Mouse (Mus musculus) forebrain, embryonic 14.5 days (tissue): Measurements from ENCODE around the gene Lamtor1. TPM values are rescaled to one million over a fixed set of nuclear protein-coding genes. Genes with fewer than 3 reads are reported as not detected.

Source experiments
- ATAC-seq: fragments of 200-750 bp; cut with Nextera tagmentation; 2 replicates; pipeline ENCODE4 v1.8.0; 2017; ENCODE audit warnings: mild to moderate bottlenecking, moderate library complexity
- DNase-seq: peaks from one replicate; pipeline ENCODE4 v3.0.0-alpha.2; 2015; ENCODE audit warnings: low spot score
- H3K27ac ChIP-seq: fragments of 300-500 bp; sonication (generic); 2 replicates; pipeline ENCODE4 v1.5.1; 2014; ENCODE audit warnings: low read depth, mild to moderate bottlenecking, control low read depth, low read length, moderate library complexity
- H3K27me3 ChIP-seq: fragments of 300-500 bp; sonication (generic); replicated peaks from 2 replicates; pipeline ENCODE4 v1.6.1; 2014; ENCODE audit warnings: low read length, control low read depth, mixed read lengths; ENCODE audit not compliant: control insufficient read depth, insufficient read depth
- H3K36me3 ChIP-seq: fragments of 300-500 bp; sonication (generic); 2 replicates; pipeline ENCODE4 v1.6.1; 2014; ENCODE audit warnings: low read length, control low read depth; ENCODE audit not compliant: control insufficient read depth, insufficient read depth
- H3K4me1 ChIP-seq: fragments of 300-500 bp; sonication (generic); 2 replicates; pipeline ENCODE4 v1.6.1; 2014; ENCODE audit warnings: antibody characterized with exemption, low read length, control low read depth; ENCODE audit not compliant: control insufficient read depth, insufficient read depth
- H3K4me2 ChIP-seq: fragments of 300-500 bp; sonication (generic); 2 replicates; pipeline ENCODE4 v1.6.1; 2014; ENCODE audit warnings: mild to moderate bottlenecking, control low read depth, low read length
- H3K4me3 ChIP-seq: fragments of 300-500 bp; sonication (generic); 2 replicates; pipeline ENCODE4 v1.5.1; 2014; ENCODE audit warnings: low read depth, low read length, control low read depth
- H3K9ac ChIP-seq: fragments of 300-500 bp; sonication (generic); 2 replicates; pipeline ENCODE4 v1.6.1; 2014; ENCODE audit warnings: mild to moderate bottlenecking, low read length, control low read depth, moderate library complexity
- H3K9me3 ChIP-seq: fragments of 300-500 bp; sonication (generic); replicated peaks from 2 replicates; pipeline ENCODE4 v1.6.1; 2016; ENCODE audit warnings: low read length, control low read depth, mixed read lengths; ENCODE audit not compliant: control insufficient read depth
- WGBS: fragments of 180-500 bp; shearing (Covaris S2); extraction: QIAGEN DNeasy Blood & Tissue Kit; methylation state at CpG from one replicate; pipeline ENCODE4 v1.1.7; 2014; 5-methylcytosine and 5-hydroxymethylcytosine counted together
- polyA plus RNA-seq: library from polyadenylated mRNA; unstranded; fragments of >200 nt; fragmentation: Nextera tagmentation; extraction: Ambion mirVana; gene quantifications from 2 replicates; pipeline ENCODE4 v1.2.1, GENCODE M21; 2014

Gene Lamtor1
- polyA plus RNA-seq, 1 experiment from 2014 or later = 201 TPM

GRCm38 (mm10) chr7:101868241-101869162 is 37.2 kb upstream of the Lamtor1 start:
- Histone ChIP-seq H3K36me3 (no peaks in the 10 kb centered on the region), H3K27me3 (no peaks in the 10 kb centered on the region), H3K27ac (no peak overlapping the region), H3K4me3 (no peak overlapping the region), H3K9me3 (no peaks in the 10 kb centered on the region), H3K4me1 (no peaks in the 10 kb centered on the region), H3K4me2 (no peak overlapping the region), H3K9ac (no peak overlapping the region)
- DNase-seq (peak; percentile 20), ATAC-seq (no peak)
- 53% methylated on average over 13 of the region's 13 CpGs for WGBS

DNA sequence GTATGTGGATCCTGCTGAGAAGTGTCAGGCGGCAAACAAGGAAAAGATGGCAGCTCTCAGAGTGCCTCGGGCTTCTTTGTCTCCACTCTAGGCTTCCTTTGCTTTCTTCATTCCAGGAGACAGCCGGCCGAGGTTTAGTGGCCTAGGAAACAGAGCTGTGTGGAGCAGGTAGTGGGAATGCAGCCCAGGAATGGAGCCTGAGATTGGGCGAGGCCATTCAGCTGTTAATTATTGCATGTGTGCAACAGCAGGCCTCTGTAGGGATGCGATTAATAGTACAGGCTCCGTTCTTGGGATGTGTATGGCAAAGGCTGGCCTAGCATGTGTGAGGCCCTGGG is 36.6 kb upstream of the Lamtor1 start:
- no peaks in the 10 kb centered on the region for H3K36me3 ChIP-seq
- WGBS = 43% methylated on average over 7 of the region's 7 CpGs
- H3K4me1 ChIP-seq = no peaks in the 10 kb centered on the region
- no peak overlapping the region for H3K27ac ChIP-seq
- no peak overlapping the region for H3K4me2 ChIP-seq
- DNase-seq (peak; percentile 40), ATAC-seq (peak; percentile 26; the same call in 1 of the 2 replicates)
- no peak overlapping the region for H3K4me3 ChIP-seq
- H3K9ac ChIP-seq = no peak overlapping the region
- H3K9me3 ChIP-seq = no peaks in the 10 kb centered on the region
- H3K27me3 ChIP-seq = no peaks in the 10 kb centered on the region

GRCm38 (mm10) chr7:101870629-101871028 is 35.1 kb upstream of the Lamtor1 start, which contains the start of gene Folr1:
Gene Folr1, minus strand, starts transcription at chr7:101870788.
- Histone ChIP-seq H3K9ac (no peak within 1 kb of the TSS), H3K36me3 (no peaks in the 10 kb centered on the region), H3K4me1 (no peaks in the 10 kb centered on the region), H3K4me2 (no peak within 1 kb of the TSS), H3K4me3 (no peak within 1 kb of the TSS), H3K27me3 (no peaks in the 10 kb centered on the region), H3K27ac (no peak within 1 kb of the TSS), H3K9me3 (no peaks in the 10 kb centered on the region)
- DNase-seq (no peak), ATAC-seq (no peak)
- 82% methylated on average over 2 of the region's 2 CpGs for WGBS

DNA sequence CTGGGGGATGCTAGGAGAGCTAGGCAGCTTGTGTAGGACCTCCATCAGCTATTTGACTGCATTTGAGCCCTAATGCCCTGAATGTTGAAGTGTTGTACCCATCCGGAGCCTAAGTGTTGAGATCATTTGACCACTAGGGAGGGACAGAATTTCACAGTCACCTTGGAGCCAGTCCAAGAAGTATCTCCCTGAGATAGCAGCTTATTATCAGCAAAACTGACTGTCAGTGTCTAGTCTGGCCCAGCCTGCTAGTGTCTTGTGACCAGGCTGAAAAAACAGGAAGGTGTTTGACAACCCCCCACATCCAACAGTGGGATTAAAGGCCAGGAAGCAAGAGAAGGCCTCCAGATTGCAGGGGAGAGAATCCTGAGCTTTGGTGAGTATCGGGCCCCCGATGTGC is 34.4 kb upstream of the Lamtor1 start:
- H3K4me1 ChIP-seq = no peaks in the 10 kb centered on the region
- H3K36me3 ChIP-seq = no peaks in the 10 kb centered on the region
- H3K4me3 ChIP-seq = no peak overlapping the region
- no peak overlapping the region for H3K9ac ChIP-seq
- DNase-seq (no peak), ATAC-seq (no peak)
- no peak overlapping the region for H3K4me2 ChIP-seq
- H3K27me3 ChIP-seq = no peaks in the 10 kb centered on the region
- no peak overlapping the region for H3K27ac ChIP-seq
- no peaks in the 10 kb centered on the region for H3K9me3 ChIP-seq
- 92% methylated on average over 3 of the region's 3 CpGs for WGBS

DNA sequence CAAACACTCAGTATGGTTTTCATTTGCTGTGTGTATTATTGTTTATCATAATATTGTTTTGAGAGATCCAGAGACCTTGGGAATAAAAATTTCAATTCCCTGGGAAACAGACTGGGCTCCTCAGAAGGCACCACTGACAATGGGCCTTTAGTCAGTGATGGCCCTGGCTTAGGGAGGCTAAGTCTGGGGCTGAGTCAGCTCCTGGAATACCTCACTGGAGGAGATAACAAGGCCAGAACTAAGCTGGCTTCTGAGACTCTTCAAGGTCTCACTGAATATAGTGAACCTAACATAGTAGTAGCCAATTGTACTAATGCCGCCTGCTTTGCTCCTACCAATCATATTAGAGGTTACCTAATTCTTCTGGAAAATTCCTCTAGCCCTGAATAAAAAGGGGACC is 29.7 kb upstream of the Lamtor1 start:
- 92% methylated on average over 1 of the region's 1 CpGs for WGBS

GRCm38 (mm10) chr7:101880855-101881254 is 24.8 kb upstream of the Lamtor1 start:
- Histone ChIP-seq H3K36me3 (no peaks in the 10 kb centered on the region), H3K9me3 (no peaks in the 10 kb centered on the region), H3K27ac (no peak overlapping the region), H3K4me1 (no peaks in the 10 kb centered on the region), H3K27me3 (no peaks in the 10 kb centered on the region), H3K4me3 (no peak overlapping the region), H3K4me2 (no peak overlapping the region), H3K9ac (no peak overlapping the region)
- DNase-seq (no peak), ATAC-seq (no peak)
- WGBS = 80% methylated on average over 4 of the region's 4 CpGs

More for the DNA sequence above, 29.7 kb upstream of the Lamtor1 start:
- no peaks in the 10 kb centered on the region for H3K36me3 ChIP-seq
- DNase-seq = no peak
- no peaks in the 10 kb centered on the region for H3K9me3 ChIP-seq
- H3K4me2 ChIP-seq = no peak overlapping the region
- no peak overlapping the region for H3K9ac ChIP-seq
- H3K27ac ChIP-seq = no peak overlapping the region
- no peak overlapping the region for H3K4me3 ChIP-seq
- H3K4me1 ChIP-seq = no peaks in the 10 kb centered on the region
- ATAC-seq = no peak
- no peaks in the 10 kb centered on the region for H3K27me3 ChIP-seq

DNA sequence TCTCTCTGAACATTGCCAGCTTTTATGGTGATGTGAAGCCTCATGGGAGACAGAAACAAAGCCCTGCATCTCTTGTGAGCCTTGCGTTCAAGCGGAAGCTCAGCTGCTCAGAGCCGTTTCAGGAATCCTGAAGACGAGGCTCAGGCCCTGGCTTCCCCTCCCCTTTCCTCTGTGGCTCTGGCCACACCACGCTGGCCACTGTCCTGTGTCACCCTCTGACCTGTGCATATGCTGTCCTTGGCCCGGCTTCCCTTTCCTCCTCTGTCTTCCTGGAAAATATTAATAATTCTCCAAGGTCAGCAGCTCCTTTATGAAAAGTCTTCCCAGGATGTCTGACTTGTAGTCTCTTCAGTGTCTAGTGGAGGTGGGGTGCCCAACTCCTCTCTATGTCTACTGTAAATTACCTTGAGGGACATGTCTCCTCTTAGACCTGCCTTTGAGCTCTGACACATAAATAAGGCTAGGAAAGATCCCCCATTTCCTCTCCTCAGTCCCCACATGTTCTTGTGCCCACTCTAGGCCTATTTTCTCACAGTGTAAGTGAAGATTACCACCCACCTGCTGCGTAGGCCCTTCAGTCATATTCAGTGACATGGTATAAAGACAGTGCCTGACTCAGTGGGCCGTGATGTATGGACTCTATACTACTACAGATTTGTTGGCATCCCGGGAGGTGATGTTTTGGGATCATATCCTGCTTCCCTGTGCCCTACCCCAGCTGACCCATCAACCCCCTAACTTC is 23.1 kb upstream of the Lamtor1 start:
- DNase-seq = no peak
- no peak overlapping the region for H3K27ac ChIP-seq
- no peak overlapping the region for H3K4me3 ChIP-seq
- no peak overlapping the region for H3K9ac ChIP-seq
- WGBS = 66% methylated on average over 9 of the region's 9 CpGs
- no peaks in the 10 kb centered on the region for H3K4me1 ChIP-seq
- no peak overlapping the region for H3K4me2 ChIP-seq
- ATAC-seq = no peak
- H3K27me3 ChIP-seq = no peaks in the 10 kb centered on the region
- no peaks in the 10 kb centered on the region for H3K9me3 ChIP-seq
- H3K36me3 ChIP-seq = no peaks in the 10 kb centered on the region

DNA sequence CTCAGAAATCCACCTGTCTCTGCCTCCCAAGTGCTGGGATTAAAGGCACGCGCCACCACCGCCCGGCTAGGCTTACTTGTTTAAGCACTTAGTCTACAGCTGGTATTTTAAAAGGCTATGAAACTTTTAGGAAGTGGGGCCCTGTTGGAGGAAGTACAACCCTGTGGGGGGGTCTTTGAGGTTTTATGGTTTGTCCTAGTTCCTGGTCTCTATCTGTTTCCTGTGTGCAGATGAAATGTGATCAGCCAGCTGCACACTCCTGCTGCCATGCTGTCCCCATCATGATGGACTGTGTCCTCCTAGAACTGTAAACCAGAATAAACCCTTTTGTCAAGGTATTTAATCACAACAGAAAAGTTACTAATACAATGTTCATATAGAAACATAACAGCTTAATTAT is 21.5 kb upstream of the Lamtor1 start:
- H3K9ac ChIP-seq = no peak overlapping the region
- no peaks in the 10 kb centered on the region for H3K9me3 ChIP-seq
- no peak overlapping the region for H3K4me2 ChIP-seq
- ATAC-seq (no peak), DNase-seq (no peak)
- no peak overlapping the region for H3K27ac ChIP-seq
- no peaks in the 10 kb centered on the region for H3K27me3 ChIP-seq
- no peak overlapping the region for H3K4me3 ChIP-seq
- 97% methylated on average over 4 of the region's 4 CpGs for WGBS
- no peaks in the 10 kb centered on the region for H3K4me1 ChIP-seq
- no peaks in the 10 kb centered on the region for H3K36me3 ChIP-seq

DNA sequence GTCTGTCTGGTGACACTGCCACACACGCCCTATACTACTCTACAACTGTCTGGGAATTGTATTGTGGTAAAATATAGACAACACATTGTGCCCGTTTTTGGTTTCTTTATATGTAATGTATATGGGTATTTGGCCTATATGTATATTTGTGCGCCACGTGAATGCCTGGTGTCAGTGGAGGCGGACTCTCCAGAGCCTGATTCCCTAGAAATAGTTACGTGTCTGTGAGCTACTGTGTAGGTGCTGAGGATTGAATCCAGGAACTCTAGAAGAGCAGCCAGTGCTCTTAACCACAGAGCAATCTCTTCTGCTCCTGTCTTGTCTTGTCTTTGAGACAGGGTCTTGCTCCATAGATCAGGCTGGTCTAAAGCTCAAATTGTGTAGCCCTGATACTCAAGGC is 19.4 kb upstream of the Lamtor1 start:
- no peak overlapping the region for H3K27ac ChIP-seq
- no peak overlapping the region for H3K4me2 ChIP-seq
- whole genome bisulfite sequencing = 88% methylated on average over 6 of the region's 6 CpGs
- H3K36me3 ChIP-seq = no peaks in the 10 kb centered on the region
- H3K9me3 ChIP-seq = no peaks in the 10 kb centered on the region
- H3K9ac ChIP-seq = no peak overlapping the region
- H3K4me1 ChIP-seq = no peaks in the 10 kb centered on the region
- ATAC-seq (no peak), DNase-seq (no peak)
- H3K27me3 ChIP-seq = no peaks in the 10 kb centered on the region
- H3K4me3 ChIP-seq = no peak overlapping the region
